ENCODE assay signal across 25 mouse cellular contexts in genomic region chr8:48671318-48671717, GRCm38 (mm10).
A peak's percentile ranks its signal among the peaks of the same experiment; 100 is the strongest.
DNase-seq lines count a peak whose midpoint lies in the region; ATAC-seq lines count a peak whose summit lies in the region.
"Had no signal": no experiment of that assay in that cellular context is flagged by ENCODE, and none has a peak within 500 bp of the region (broad histone marks: within the 10 kb centered on the region; RNA-seq: fewer than 3 reads in every experiment).

No protein-coding gene starts in this region.

- peaks cover 24% of the 10 kb centered on the region for H3K4me1 ChIP-seq in limb, embryonic 12.5 days (replicated peaks)
- H3K4me1 ChIP-seq in limb, embryonic 10.5 days, result peaks cover 25% of the 10 kb centered on the region
- H3K4me1 ChIP-seq: heart, embryonic 15.5 days; hindbrain, embryonic 12.5 days; intestine, embryonic 15.5 days; midbrain, embryonic 10.5 days; midbrain, embryonic 15.5 days had no signal

- ATAC-seq in limb, embryonic 12.5 days (ENCODE audit: insufficient number of reproducible peaks, insufficient read depth, low FRiP score, low TSS enrichment, low read depth), result no peak
- ATAC-seq: hindbrain, postnatal 0 days; intestine, embryonic 15.5 days; midbrain, embryonic 15.5 days had no signal

- peak; percentile 71 for DNase-seq in heart, adult 11 months
- no peak for DNase-seq in heart, postnatal 25 days (ENCODE audit: low spot score)
- no peak for DNase-seq in limb, embryonic 10.5 days (ENCODE audit: low spot score)
- DNase-seq in kidney, postnatal 10 days, result peak; percentile 23
- DNase-seq in spleen, postnatal 36 days (ENCODE audit: low spot score in 2 of 2), result no peak
- DNase-seq: adrenal gland, postnatal 36 days; B cell, adult 2 months; cerebellum, adult 2 months; cerebellum, postnatal 14 days; gastrocnemius, postnatal 14 days; heart, postnatal 36 days; liver; lung, adult 2 months; lung, postnatal 14 days; right cerebral cortex, adult 18-20 months; right cerebral cortex, postnatal 4 days had no signal

- no peak overlapping the region for H3K4me3 ChIP-seq in limb, embryonic 12.5 days (replicated peaks)
- no peak overlapping the region for H3K4me3 ChIP-seq in limb, embryonic 10.5 days
- H3K4me3 ChIP-seq: heart, embryonic 10.5 days; heart, embryonic 15.5 days; hindbrain, embryonic 12.5 days; intestine, embryonic 15.5 days; midbrain, embryonic 10.5 days; midbrain, embryonic 15.5 days had no signal

- H3K27me3 ChIP-seq in limb, embryonic 12.5 days, result 0 out of 2 replicates have a peak, but pooled peaks cover 4% of the 10 kb centered on the region
- H3K27me3 ChIP-seq in limb, embryonic 10.5 days (ENCODE audit: low read depth, poor library complexity, severe bottlenecking), result peaks cover 13% of the 10 kb centered on the region; the same call in 1 of the 2 replicates
- H3K27me3 ChIP-seq: heart, embryonic 15.5 days; hindbrain, embryonic 12.5 days; intestine, embryonic 15.5 days; midbrain, embryonic 15.5 days had no signal

- no peaks in the 10 kb centered on the region; the same call in 1 of the 2 replicates for H3K36me3 ChIP-seq in limb, embryonic 12.5 days
- H3K36me3 ChIP-seq in limb, embryonic 10.5 days, result no peaks in the 10 kb centered on the region
- H3K36me3 ChIP-seq: heart, embryonic 10.5 days; heart, embryonic 15.5 days; hindbrain, embryonic 12.5 days; intestine, embryonic 15.5 days; midbrain, embryonic 15.5 days had no signal

- no peak overlapping the region for H3K9ac ChIP-seq in limb, embryonic 12.5 days (replicated peaks)
- H3K9ac ChIP-seq: heart, embryonic 15.5 days; hindbrain, embryonic 12.5 days; intestine, embryonic 15.5 days; liver, embryonic 14.5 days; midbrain, embryonic 15.5 days had no signal

- 21% methylated on average over 4 of the region's 4 CpGs for WGBS in limb, embryonic 12.5 days
- 53% methylated on average over 4 of the region's 4 CpGs for WGBS in limb, embryonic 10.5 days

- 0 out of 2 replicates have a peak overlapping the region, but pooled peaks have one; percentile 50 for H3K27ac ChIP-seq in limb, embryonic 12.5 days
- no peak overlapping the region for H3K27ac ChIP-seq in limb, embryonic 10.5 days
- H3K27ac ChIP-seq: heart, embryonic 10.5 days; heart, embryonic 15.5 days; hindbrain, embryonic 12.5 days; hindbrain, postnatal 0 days; intestine, embryonic 15.5 days; liver, embryonic 14.5 days; midbrain, embryonic 10.5 days; midbrain, embryonic 15.5 days had no signal

- H3K9me3 ChIP-seq in limb, embryonic 12.5 days, result no peaks in the 10 kb centered on the region
- no peaks in the 10 kb centered on the region for H3K9me3 ChIP-seq in limb, embryonic 10.5 days (replicated peaks)
- H3K9me3 ChIP-seq: heart, embryonic 10.5 days; heart, embryonic 15.5 days; hindbrain, embryonic 12.5 days; intestine, embryonic 15.5 days; midbrain, embryonic 10.5 days; midbrain, embryonic 15.5 days had no signal

- intact Hi-C loops in heart, postnatal 25 days (cut with DNase I), result no loop called here

- H3K4me2 ChIP-seq in limb, embryonic 12.5 days, result peak overlapping the region; percentile 31; the same call in 1 of the 2 replicates
- H3K4me2 ChIP-seq: heart, embryonic 15.5 days; hindbrain, embryonic 12.5 days; intestine, embryonic 15.5 days; midbrain, embryonic 15.5 days had no signal

Comparison
In these comparisons a context has a peak if more than half of its experiments do, and no peak if none do; other contexts are left out.
1. DNase-seq: peak in heart, adult 11 months (single experiment) and kidney, postnatal 10 days (single experiment); none in heart, postnatal 25 days (single experiment), limb, embryonic 10.5 days (single experiment) and spleen, postnatal 36 days (0 of 2).